Mouse (Mus musculus) CH12.LX (cell line): ENCODE measurements around the gene Dlk2. TPM values are rescaled to one million over a fixed set of nuclear protein-coding genes. Genes with fewer than 3 reads are reported as not detected.
A peak's percentile ranks its signal among the peaks of the same experiment; 100 is the strongest.

ENCODE experiments used
- DNase-seq: peaks from one replicate; pipeline ENCODE4 v3.0.0-alpha.2; 2013; ENCODE audit errors: extremely low read depth
- H3K27ac ChIP-seq: 2 replicates; pipeline ENCODE4 v1.5.1; 2012; ENCODE audit warnings: low read depth, mild to moderate bottlenecking, control low read depth, moderate library complexity; ENCODE audit not compliant: insufficient read depth
- H3K27me3 ChIP-seq: replicated peaks from 2 replicates; pipeline ENCODE3; 2012; ENCODE audit warnings: inconsistent platforms
- H3K36me3 ChIP-seq, 2 experiments: replicated peaks in 1 of 2; 2 replicates each; pipeline versions ENCODE3 to v1.6.1; 2012; ENCODE audit warnings: inconsistent platforms in 1 of 2, low read length in 1 of 2, mild to moderate bottlenecking in 1 of 2, mixed read lengths in 1 of 2, moderate library complexity in 1 of 2; ENCODE audit not compliant: control insufficient read depth in 1 of 2, insufficient read depth in 1 of 2
- H3K4me1 ChIP-seq, 2 experiments: 2 replicates each; pipeline ENCODE4 v1.6.1; 2012; ENCODE audit warnings: inconsistent platforms in 1 of 2, moderate library complexity in 1 of 2; ENCODE audit not compliant: insufficient read depth in 2 of 2, control insufficient read depth in 1 of 2
- H3K4me2 ChIP-seq: 2 replicates; pipeline ENCODE4 v1.6.1; 2012; ENCODE audit warnings: low read depth, mild to moderate bottlenecking, control low read depth; ENCODE audit not compliant: poor library complexity, insufficient read depth, severe bottlenecking
- H3K4me3 ChIP-seq, 3 experiments: fragments of 150-350 bp in 1 of 3; sonication (generic) in 1 of 3; replicated peaks in 1 of 3; 2 replicates each; pipeline versions ENCODE3 to v1.5.1; 2011 to 2012; ENCODE audit warnings: low read depth in 2 of 3, low read length in 2 of 3, mild to moderate bottlenecking in 2 of 3, moderate library complexity in 2 of 3, control low read depth in 1 of 3, improper control_type of control experiment in 1 of 3, inconsistent platforms in 1 of 3, mixed read lengths in 1 of 3; ENCODE audit not compliant: poor library complexity in 1 of 3
- H3K79me2 ChIP-seq: replicated peaks from 2 replicates; pipeline ENCODE4 v1.6.1; 2012; ENCODE audit warnings: mild to moderate bottlenecking, moderate library complexity; ENCODE audit not compliant: control insufficient read depth, poor library complexity, insufficient read depth, severe bottlenecking; ENCODE audit errors: extremely low read depth
- H3K9ac ChIP-seq: 2 replicates; pipeline ENCODE4 v1.6.1; 2012; ENCODE audit warnings: low read depth, mild to moderate bottlenecking, control low read depth, moderate library complexity; ENCODE audit not compliant: insufficient read depth
- H3K9me3 ChIP-seq: replicated peaks from 2 replicates; pipeline ENCODE3; 2012; ENCODE audit warnings: low read length, inconsistent platforms, mixed read lengths
- BHLHE40 ChIP-seq: IDR thresholded peaks from 2 replicates; pipeline ENCODE4 v1.6.1; 2011; ENCODE audit warnings: mild to moderate bottlenecking, low read depth, low read length, improper control_type of control experiment
- CHD1 ChIP-seq: IDR thresholded peaks from 2 replicates; pipeline ENCODE4 v1.6.1; 2012; ENCODE audit warnings: low read depth, low read length, improper control_type of control experiment, inconsistent platforms
- CTCF ChIP-seq, 2 experiments: IDR thresholded peaks in 1 of 2; conservative IDR thresholded peaks in 1 of 2; 2 replicates each; pipeline ENCODE4 v1.5.1; 2011 to 2012; ENCODE audit warnings: low read depth in 2 of 2, low read length in 2 of 2, improper control_type of control experiment in 1 of 2, inconsistent platforms in 1 of 2, mild to moderate bottlenecking in 1 of 2, moderate library complexity in 1 of 2
- E2F4 ChIP-seq: IDR thresholded peaks from 2 replicates; pipeline ENCODE4 v1.6.1; 2011; ENCODE audit warnings: low read depth, low read length, improper control_type of control experiment; ENCODE audit not compliant: insufficient replicate concordance
- EP300 ChIP-seq: IDR thresholded peaks from 2 replicates; pipeline ENCODE4 v1.6.1; 2011; ENCODE audit warnings: low read length, improper control_type of control experiment
- GABPA ChIP-seq: IDR thresholded peaks from 2 replicates; pipeline ENCODE4 v1.6.1; 2012; ENCODE audit warnings: low read depth, low read length, improper control_type of control experiment, inconsistent platforms; ENCODE audit not compliant: insufficient replicate concordance
- HCFC1 ChIP-seq: IDR thresholded peaks from 2 replicates; pipeline ENCODE4 v1.6.1; 2012; ENCODE audit warnings: low read depth, mild to moderate bottlenecking, inconsistent platforms, low read length, improper control_type of control experiment
- IRF4 ChIP-seq: IDR thresholded peaks from 2 replicates; pipeline ENCODE4 v1.6.1; 2014; ENCODE audit warnings: low read depth, mild to moderate bottlenecking, inconsistent platforms, low read length, improper control_type of control experiment
- JUND ChIP-seq: conservative IDR thresholded peaks from 2 replicates; pipeline ENCODE4 v1.6.1; 2011; ENCODE audit warnings: low read depth, low read length, improper control_type of control experiment
- MAFK ChIP-seq: IDR thresholded peaks from 2 replicates; pipeline ENCODE4 v1.6.1; 2011; ENCODE audit warnings: low read length, improper control_type of control experiment; ENCODE audit not compliant: insufficient replicate concordance
- MAZ ChIP-seq: IDR thresholded peaks from 2 replicates; pipeline ENCODE4 v1.6.1; 2012; ENCODE audit warnings: low read depth, mild to moderate bottlenecking, inconsistent platforms, low read length, improper control_type of control experiment, moderate library complexity
- MYC ChIP-seq: IDR thresholded peaks from 2 replicates; pipeline ENCODE4 v1.6.1; 2011; ENCODE audit warnings: low read depth, mild to moderate bottlenecking, improper control_type of control experiment, low read length
- POLR2A ChIP-seq: IDR thresholded peaks from 2 replicates; pipeline ENCODE4 v1.6.1; 2011; ENCODE audit warnings: low read depth, mild to moderate bottlenecking, improper control_type of control experiment, low read length
- RCOR1 ChIP-seq: conservative IDR thresholded peaks from 2 replicates; pipeline ENCODE4 v1.6.1; 2012; ENCODE audit warnings: low read depth, mild to moderate bottlenecking, inconsistent platforms, low read length, improper control_type of control experiment
- SMC3 ChIP-seq: IDR thresholded peaks from 2 replicates; pipeline ENCODE4 v1.6.1; 2011; ENCODE audit warnings: low read depth, low read length, improper control_type of control experiment
- UBTF ChIP-seq: IDR thresholded peaks from 2 replicates; pipeline ENCODE4 v1.6.1; 2012; ENCODE audit warnings: low read depth, mild to moderate bottlenecking, inconsistent platforms, low read length, improper control_type of control experiment, moderate library complexity
- USF2 ChIP-seq: conservative IDR thresholded peaks from 2 replicates; pipeline ENCODE4 v1.6.1; 2011; ENCODE audit warnings: low read depth, low read length, improper control_type of control experiment
- ZKSCAN1 ChIP-seq: IDR thresholded peaks from 2 replicates; pipeline ENCODE4 v1.6.1; 2012; ENCODE audit warnings: low read depth, inconsistent platforms, low read length, improper control_type of control experiment, borderline replicate concordance
- ZMIZ1 ChIP-seq: IDR thresholded peaks from 2 replicates; pipeline ENCODE4 v1.6.1; 2012; ENCODE audit warnings: low read depth, mild to moderate bottlenecking, inconsistent platforms, low read length, improper control_type of control experiment
- dilution Hi-C: fragments of 300-500 bp; cut with MboI; formaldehyde crosslinking; loops from 2 replicates; pipeline ENCODE4 v1.14.3; 2020; ENCODE audit warnings: low sequenced_read_pairs; ENCODE audit not compliant: extremely low pct_unique_long_range_greater_than_20kb, extremely low pct_ligation_motif_present
- in situ Hi-C: fragments of 300-500 bp; cut with MboI; formaldehyde crosslinking; loops from 3 replicates; pipeline ENCODE4 v1.14.3; 2019; ENCODE audit warnings: low sequenced_read_pairs, low pct_ligation_motif_present, low pct_unique_long_range_greater_than_20kb, mixed read lengths
- polyA plus RNA-seq: library from polyadenylated mRNA; unstranded; fragments of >175 nt; gene quantifications from 2 replicates; pipeline ENCODE4 v1.2.1, GENCODE M21; 2012; ENCODE audit warnings: low read depth; ENCODE audit not compliant: insufficient read length
- total RNA-seq, 2 experiments: library from RNA; depleted of rRNA; stranded (reverse); fragments of 300-350 nt in 1 of 2; fragments of >200 nt in 1 of 2; gene quantifications; 2 replicates each; pipeline ENCODE4 v1.2.3; 2012 to 2014

The Dlk2 gene
- total and polyA plus RNA-seq, 3 experiments, result 0.08 TPM; not detected in 2

DNA sequence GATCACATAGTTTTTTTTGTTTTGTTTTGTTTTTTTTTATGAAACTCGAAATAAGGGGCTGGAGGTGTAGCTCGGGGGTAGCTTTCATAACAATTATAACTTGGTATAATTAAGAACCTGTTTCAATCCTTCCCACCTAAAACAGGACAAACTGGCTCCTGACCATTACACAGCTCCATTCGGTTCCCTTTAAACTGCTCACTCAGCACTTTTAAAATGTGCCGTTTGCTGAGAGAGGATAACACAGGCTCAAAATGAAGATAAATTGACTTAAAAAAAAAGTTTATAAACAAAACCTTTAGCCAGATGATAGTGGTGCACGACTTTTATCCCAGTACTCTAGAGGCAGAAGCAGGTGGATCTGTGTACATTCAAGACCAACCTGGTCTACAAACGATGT is 11.8 kb upstream of the Dlk2 start:
- dilution Hi-C loops (no loop called here), in situ Hi-C loops (no loop called here)
- Histone ChIP-seq H3K27ac (no peak overlapping the region), H3K4me3 (no peak overlapping the region), H3K79me2 (peaks cover 20% of the 10 kb centered on the region), H3K4me2 (no peak overlapping the region), H3K4me1 (peaks cover 7 to 16% of the 10 kb centered on the region in 2 experiments), H3K27me3 (peaks cover 3% of the 10 kb centered on the region), H3K36me3 (peaks cover 2 to 8% of the 10 kb centered on the region in 2 experiments), H3K9ac (no peak overlapping the region), H3K9me3 (no peaks in the 10 kb centered on the region)
- no peak for TF ChIP-seq RCOR1
- no peak for TF ChIP-seq E2F4
- TF ChIP-seq MAFK, result peak; percentile 91
- no peak for TF ChIP-seq SMC3
- no peak for TF ChIP-seq CHD1
- TF ChIP-seq ZKSCAN1, result no peak
- TF ChIP-seq EP300, result no peak
- no peak for TF ChIP-seq BHLHE40
- no peak for DNase-seq

DNA sequence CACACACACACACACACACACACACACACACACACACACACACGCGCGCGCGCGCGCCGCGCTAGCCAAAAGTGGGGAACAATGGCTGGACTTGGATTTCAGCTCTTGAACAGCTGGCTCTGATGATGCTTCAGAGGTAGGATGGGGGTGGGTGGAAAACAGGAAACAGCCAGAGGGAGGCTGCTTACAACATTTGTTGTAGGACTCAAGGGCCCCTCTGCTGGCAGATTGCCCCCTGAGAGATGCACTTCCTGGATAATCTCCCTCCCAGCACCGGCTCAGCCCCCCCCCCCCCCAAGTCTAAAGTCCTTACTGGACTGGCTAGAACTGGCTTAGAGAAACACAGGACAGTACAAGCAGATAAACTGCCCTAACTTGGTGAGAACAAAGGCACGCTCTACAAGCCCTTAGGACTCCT is 9.5 kb upstream of the Dlk2 start:
- Histone ChIP-seq H3K4me1 (peaks cover 7% of the 10 kb centered on the region in 2 experiments), H3K27ac (no peak overlapping the region), H3K9ac (no peak overlapping the region), H3K79me2 (no peaks in the 10 kb centered on the region), H3K4me2 (no peak overlapping the region), H3K4me3 (no peak overlapping the region), H3K9me3 (no peaks in the 10 kb centered on the region), H3K27me3 (peaks cover 15% of the 10 kb centered on the region), H3K36me3 (no peaks in the 10 kb centered on the region)
- TF ChIP-seq USF2 (no peak), MYC (no peak), HCFC1 (no peak), ZMIZ1 (no peak), EP300 (no peak)
- no peak for DNase-seq
- in situ Hi-C loops (no loop called here), dilution Hi-C loops (no loop called here)

DNA sequence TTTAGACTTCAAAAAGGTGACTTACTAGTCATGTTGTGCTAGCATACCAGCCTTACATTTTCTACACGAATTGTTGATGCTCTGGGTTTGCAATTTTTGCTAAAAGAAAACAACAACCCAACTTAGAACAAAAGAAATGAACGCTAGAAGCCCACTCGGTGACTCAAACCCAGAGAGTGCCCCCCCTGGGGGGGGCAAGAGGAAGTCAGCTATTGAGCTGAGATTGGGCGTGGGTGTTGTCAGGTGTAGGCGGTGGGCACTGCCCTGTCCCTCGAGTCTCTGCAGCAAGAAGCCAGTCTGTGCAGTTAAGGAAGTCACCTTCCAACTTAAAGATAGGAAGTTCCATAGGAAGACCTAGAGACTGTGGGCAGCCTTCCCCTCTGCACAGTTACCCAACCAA is 620 bp upstream of the Dlk2 start:
- dilution Hi-C loops (no loop called here), in situ Hi-C loops (no loop called here)
- Histone ChIP-seq H3K4me1 (peaks cover 8 to 10% of the 10 kb centered on the region in 2 experiments), H3K36me3 (no peaks in the 10 kb centered on the region), H3K27me3 (peaks cover 59% of the 10 kb centered on the region), H3K9me3 (peaks cover 1% of the 10 kb centered on the region), H3K4me2 (0 out of 2 replicates have a peak overlapping the region, but pooled peaks have one; percentile 2), H3K4me3 (no peak overlapping the region), H3K79me2 (no peaks in the 10 kb centered on the region), H3K27ac (no peak overlapping the region), H3K9ac (no peak overlapping the region)
- no peak for TF ChIP-seq POLR2A
- TF ChIP-seq CHD1, result no peak
- 0 out of 2 replicates have a peak, but pooled peaks have one; percentile 35 for TF ChIP-seq JUND
- TF ChIP-seq GABPA, result no peak
- TF ChIP-seq IRF4, result peak; percentile 69
- no peak for TF ChIP-seq UBTF
- no peak for TF ChIP-seq CTCF (conservative IDR thresholded peaks at IDR 0.05 in 1 of 2, IDR thresholded peaks at IDR 0.05 in 1 of 2; ENCODE audit: low read depth in 2 of 2, low read length in 2 of 2)
- TF ChIP-seq RCOR1, result no peak
- no peak for TF ChIP-seq MAZ
- no peak for DNase-seq
